Mouse (Mus musculus) adrenal gland, adult 2 months (tissue): ENCODE data around the gene Gna12. TPM values are rescaled to one million over a fixed set of nuclear protein-coding genes. Genes with fewer than 3 reads are reported as not detected.

ENCODE experiments used
- DNase-seq: peaks from one replicate; pipeline ENCODE4 v3.0.0; 2021
- polyA plus RNA-seq: library from polyadenylated mRNA; depleted of rRNA; stranded (reverse); fragments of >200 nt; gene quantifications from 2 replicates; pipeline ENCODE4 v1.2.3, GENCODE M21; 2012
- total RNA-seq, 2 experiments: library from RNA; stranded (reverse); gene quantifications; 2 replicates each; pipeline ENCODE4 v1.2.3; 2021

Gene Gna12
- total and polyA plus RNA-seq, 3 experiments = 116 to 200 (median 121) TPM

- no peak for DNase-seq
These were observed 34.2 kb downstream of the Gna12 start for GRCm38 (mm10) chr5:140796051-140796450.

DNA sequence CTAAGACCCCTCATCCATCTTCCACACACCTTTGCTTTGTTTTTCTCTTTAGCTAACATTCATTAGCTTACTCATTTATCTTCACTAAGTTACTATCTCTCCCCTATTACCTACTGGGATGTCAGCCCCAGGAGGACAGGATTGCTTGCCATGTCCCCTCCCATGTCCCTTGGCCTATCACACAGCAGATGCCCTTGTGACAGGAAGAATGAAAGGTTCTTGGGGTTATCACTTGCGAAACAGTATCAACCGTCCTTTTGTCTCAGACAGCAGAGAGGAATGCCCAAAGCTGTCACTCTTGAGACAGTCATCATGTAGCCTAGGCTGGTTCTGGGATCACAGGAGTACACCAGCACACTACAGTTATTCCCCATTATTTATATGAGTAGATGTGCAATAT lies 35.1 kb downstream of the Gna12 start:
- DNase-seq = no peak

DNA sequence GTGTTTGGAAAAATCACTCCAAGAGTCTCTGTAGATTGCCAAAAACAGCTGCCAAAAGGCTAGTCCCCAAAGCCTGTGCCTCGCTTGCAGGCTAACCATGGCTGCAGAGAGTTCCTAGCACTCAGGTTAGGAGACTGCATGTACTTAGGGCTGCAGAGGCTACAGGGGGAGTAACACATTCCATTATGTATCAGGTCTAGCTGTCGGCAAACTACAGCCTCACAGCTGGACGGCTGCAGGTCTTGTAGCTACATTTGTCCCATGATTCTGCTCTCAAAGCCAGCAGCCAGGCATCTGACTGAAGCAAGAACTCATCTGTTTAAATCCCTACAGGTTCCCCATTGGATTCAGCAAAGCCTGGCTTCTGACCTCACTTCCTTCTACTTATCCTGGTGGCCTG lies 35.5 kb downstream of the Gna12 start:
- DNase-seq = no peak

DNA sequence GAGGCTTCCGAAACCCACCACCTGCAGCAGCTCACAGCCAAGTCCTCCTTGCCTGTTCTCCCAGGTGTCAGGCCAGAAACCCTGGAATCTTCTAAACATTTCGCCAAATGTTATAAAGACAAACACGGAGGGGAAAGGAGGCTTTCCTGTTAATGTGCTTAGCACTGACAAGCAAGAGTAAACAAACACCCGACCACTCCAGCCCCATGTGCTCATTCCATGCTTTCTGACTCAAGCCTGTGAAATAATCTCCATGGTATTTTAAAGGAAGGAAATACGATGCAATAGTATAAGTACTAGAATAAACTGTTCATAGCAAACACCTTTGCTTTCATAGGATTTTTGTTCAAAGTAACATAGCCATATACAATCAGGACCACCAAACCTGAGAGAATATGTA lies 38.0 kb downstream of the Gna12 start:
- DNase-seq = no peak

- peak; percentile 65 for DNase-seq
These were observed 39.0 kb downstream of the Gna12 start for GRCm38 (mm10) chr5:140790937-140791877.

GRCm38 (mm10) chr5:140790392-140790791 lies 39.8 kb downstream of the Gna12 start:
- DNase-seq = no peak

GRCm38 (mm10) chr5:140789561-140789960 lies 40.7 kb downstream of the Gna12 start:
- DNase-seq = no peak

DNA sequence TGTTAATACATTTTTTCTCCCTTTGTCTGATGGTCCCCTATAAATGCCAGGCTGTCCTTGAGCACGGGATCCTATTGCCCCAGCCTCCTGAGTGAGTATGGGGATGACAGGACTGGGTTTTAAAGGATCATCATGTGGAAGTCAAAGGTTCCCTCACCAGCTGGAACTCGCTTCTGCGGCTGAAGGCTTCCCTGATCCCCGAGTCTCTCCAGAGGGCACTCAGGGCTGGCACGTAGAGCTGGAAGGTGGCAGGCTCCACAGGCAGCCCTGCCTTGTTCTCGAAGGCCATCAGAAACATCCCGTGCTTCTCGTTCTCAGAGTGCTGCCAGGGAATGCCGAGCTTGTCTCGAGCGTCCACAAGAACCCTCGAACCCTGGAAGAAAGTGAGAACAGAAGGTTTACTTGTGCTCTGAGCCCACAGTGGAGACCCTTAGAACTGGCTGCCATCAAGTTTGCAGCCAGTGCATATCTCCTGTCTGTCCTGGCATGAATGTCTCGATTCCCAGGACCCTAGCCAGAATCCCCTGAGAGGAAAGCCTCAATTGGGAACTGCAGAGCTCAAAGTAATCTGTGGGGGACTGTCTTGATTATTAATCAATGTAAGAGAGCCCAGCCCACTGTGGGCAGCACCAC lies 44.9 kb downstream of the Gna12 start:
- no peak for DNase-seq

- DNase-seq = no peak
These were observed 45.9 kb downstream of the Gna12 start for GRCm38 (mm10) chr5:140784288-140784687.

DNA sequence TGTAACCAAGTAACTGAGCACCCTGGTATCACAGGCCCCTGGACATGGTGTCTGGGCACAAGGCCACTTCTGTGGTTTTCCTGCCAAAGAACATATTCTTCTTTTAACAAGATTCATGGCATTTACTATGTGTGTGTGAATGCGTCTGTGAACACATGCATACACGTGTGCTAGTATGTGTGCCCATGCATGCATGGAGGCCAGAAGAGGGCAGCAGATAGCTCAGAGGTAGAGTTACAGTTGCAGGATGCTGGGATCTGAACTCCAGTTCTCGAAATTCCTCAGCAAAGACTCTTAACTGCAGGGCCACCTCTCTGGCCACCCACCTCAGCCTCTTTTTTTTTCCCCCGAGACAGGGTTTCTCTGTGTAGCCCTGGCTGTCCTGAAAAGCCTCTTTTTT lies 46.7 kb downstream of the Gna12 start:
- DNase-seq = no peak

GRCm38 (mm10) chr5:140781886-140782572 lies 48.2 kb downstream of the Gna12 start:
- DNase-seq = no peak

DNA sequence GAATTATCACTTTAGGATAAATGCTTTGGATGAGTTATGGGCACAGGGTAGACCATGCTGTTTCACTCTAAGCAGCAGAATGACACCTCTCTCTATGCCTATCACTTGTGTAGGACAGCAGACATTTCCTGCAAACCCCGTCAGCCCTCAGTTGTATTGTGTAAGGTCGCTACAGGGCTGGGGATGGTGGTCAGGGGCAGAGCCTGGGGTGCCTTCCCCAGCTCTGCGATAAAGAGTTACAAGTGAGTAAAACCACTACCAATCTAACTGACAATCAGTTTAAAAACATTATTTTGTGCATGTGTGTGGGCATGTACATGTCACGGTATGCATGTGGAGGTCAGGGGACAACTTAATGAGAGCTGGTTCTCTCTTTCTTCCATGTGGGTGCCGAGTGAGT lies 49.1 kb downstream of the Gna12 start:
- no peak for DNase-seq

GRCm38 (mm10) chr5:140776968-140777367 lies 53.3 kb downstream of the Gna12 start:
- no peak for DNase-seq

- no peak for DNase-seq
These were observed 55.1 kb downstream of the Gna12 start for GRCm38 (mm10) chr5:140775111-140775510.

GRCm38 (mm10) chr5:140772158-140772557 lies 58.1 kb downstream of the Gna12 start:
- no peak for DNase-seq

DNA sequence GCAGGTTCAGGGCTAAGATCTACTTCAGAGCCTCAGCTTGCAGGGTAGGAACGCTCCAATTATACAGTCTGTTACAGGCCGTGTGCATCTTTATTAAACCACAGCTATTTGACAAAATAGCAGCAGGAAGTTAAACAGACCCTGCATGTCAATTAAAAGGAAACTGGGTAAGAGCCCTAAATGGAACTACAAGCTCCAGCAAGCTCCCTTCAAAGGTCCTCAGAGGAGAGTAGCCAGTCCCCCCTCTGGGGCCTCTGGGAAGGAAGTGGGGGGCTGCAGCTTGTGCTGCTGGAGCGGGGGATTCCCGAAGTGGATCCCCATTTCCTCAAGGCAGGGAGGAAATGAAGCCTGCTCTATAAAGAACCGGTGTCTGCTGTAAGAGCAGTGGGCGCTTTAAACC lies 58.6 kb downstream of the Gna12 start:
- no peak for DNase-seq

DNA sequence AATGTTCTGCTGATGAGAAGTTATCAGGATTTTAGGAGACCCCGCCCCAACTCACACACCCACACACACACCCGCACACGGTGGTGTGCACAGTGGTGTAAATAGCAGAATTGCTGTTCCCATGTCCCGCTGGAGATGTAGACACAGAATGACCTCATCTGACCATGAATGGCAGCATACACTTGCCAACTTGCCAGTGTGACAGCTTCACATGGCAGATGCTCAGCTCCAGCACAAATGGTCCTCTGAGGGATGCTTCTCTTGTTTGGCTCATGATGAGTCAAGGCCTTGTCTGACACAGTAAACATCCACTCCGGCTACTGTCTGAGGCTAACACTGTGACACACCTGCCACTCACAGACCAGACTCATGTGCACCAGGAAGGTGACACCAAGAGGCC lies 61.9 kb downstream of the Gna12 start:
- peak; percentile 79 for DNase-seq

DNA sequence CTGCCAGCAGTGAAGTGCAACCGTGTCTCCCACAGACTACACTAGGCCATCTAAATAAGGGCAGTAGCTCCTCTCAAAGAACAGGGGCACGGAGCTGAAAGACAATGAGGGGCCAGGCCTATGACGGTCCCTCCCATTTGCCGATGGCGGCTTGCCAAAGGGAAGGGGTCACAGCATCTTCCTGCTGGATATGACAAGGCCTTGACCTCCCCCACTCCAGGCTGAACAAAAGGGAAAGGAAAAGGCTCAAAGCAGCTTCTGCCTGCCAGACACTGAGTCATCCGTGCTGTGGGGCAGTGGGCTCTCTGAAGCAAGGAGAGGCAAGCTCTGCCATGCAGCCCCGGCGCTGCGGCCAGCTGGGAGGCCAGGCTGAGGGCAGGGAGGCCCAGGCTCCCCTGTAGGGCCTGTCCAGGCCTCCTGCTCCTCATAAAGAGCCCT lies 62.5 kb downstream of the Gna12 start:
- peak; percentile 93 for DNase-seq

DNA sequence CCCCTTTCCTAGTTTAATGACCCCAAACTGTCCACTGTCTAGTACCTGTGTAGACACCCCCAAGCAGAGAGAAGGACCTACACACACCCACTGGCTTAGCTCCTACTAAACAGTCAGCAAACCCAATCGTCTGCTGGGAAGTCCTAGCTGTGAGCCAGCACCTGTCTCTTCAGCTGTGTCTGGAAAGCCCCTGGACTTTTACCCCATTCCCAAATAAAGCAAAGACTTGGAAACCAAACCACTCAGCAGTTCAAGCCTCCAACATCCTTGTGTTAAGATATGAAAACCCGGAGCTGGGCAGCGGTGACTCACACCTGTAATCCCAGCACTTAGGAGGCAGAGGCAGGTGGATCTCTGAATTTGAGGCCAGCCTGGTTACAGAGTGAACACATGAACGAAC lies 63.7 kb downstream of the Gna12 start:
- DNase-seq = no peak

DNA sequence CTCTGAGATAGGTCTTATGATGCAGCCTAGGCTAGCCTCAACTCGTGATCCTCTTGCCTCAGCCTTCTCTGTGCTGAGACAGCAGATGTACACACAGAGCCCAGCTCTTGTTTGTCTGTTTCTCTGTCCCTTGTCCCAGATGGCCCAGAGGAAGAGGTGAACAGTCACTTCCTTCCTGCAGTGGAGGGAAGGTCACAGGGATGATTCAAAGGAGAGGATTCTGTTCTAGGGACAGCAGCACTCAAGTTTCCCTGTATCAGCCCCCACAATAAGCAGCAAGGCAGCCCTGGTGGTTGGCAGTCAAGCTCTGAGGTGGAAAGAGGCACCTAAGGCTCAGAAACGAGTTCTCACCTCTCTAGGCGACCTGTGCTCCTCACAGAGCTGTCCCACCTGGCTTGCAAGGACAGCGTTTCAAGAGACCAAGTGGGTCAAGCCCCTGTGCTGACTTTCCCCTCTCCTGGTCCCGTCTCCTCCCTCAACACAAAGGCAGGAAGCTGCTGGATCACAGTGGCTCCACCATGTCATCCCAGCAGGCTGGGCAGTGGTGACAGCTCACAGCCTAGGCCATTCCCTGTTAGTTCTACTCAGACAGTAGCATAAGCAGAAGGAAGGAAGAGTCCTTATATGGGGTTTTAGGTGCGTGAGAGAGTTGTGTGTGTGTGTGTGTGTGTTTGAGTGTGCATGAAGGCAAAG lies 65.2 kb downstream of the Gna12 start:
- DNase-seq = peak; percentile 66

GRCm38 (mm10) chr5:140762540-140762939 lies 67.7 kb downstream of the Gna12 start:
- DNase-seq = no peak

DNA sequence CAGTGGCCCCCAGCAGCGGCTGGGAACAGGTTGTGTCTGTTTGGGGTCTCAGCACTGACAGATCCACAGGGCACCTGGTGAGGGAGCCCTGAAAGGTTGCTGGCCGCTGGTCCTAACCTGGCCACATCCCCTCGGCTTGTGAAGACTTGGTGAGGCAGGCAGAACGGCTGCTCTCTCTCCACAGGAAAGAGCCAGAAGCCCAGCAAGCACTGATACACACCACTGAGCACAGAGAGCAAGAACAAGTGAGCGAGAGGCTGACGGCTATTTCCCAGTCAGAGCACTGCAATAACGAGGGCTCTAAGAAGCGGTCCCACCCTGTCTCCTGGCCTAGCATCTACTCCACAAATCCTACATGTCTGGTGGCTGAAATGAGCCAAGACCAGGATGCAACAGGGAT lies 71.4 kb downstream of the Gna12 start:
- DNase-seq = no peak
